Mouse (Mus musculus) heart, adult 2 months (tissue): ENCODE results near the gene Fam78a. TPM values are rescaled to one million over a fixed set of nuclear protein-coding genes. Genes with fewer than 3 reads are reported as not detected.

Source experiments
- DNase-seq, 2 experiments: peaks; one replicate each; pipeline ENCODE4 v3.0.0; 2021
- H3K27ac ChIP-seq: fragments of 200-600 bp; 2 replicates; pipeline ENCODE4 v1.8.1; 2022
- H3K27me3 ChIP-seq: fragments of 200-500 bp; 2 replicates; pipeline ENCODE4 v1.6.1; 2012; ENCODE audit warnings: mild to moderate bottlenecking, low read length, inconsistent platforms, mixed read lengths; ENCODE audit not compliant: control insufficient read depth, insufficient read depth
- H3K36me3 ChIP-seq: fragments of 200-500 bp; 2 replicates; pipeline ENCODE4 v1.6.1; 2012; ENCODE audit warnings: low read length, inconsistent platforms; ENCODE audit not compliant: control insufficient read depth, insufficient read depth
- H3K4me1 ChIP-seq: fragments of 200-500 bp; 2 replicates; pipeline ENCODE4 v1.6.1; 2011; ENCODE audit warnings: low read length; ENCODE audit not compliant: control insufficient read depth, insufficient read depth
- H3K4me3 ChIP-seq: fragments of 200-600 bp; 2 replicates; pipeline ENCODE4 v1.8.1; 2022
- H3K79me2 ChIP-seq: fragments of 200-500 bp; replicated peaks from 2 replicates; pipeline ENCODE4 v1.6.1; 2012; ENCODE audit warnings: mild to moderate bottlenecking, inconsistent platforms, low read length, moderate library complexity, mixed read lengths; ENCODE audit not compliant: control insufficient read depth, insufficient read depth
- H3K9ac ChIP-seq: fragments of 200-500 bp; 2 replicates; pipeline ENCODE4 v1.6.1; 2012; ENCODE audit warnings: low read depth, mild to moderate bottlenecking, control low read depth, inconsistent platforms, low read length, mixed read lengths
- CTCF ChIP-seq: fragments of 200-600 bp; IDR thresholded peaks from 2 replicates; pipeline ENCODE4 v1.8.1; 2022; ENCODE audit warnings: antibody characterized with exemption, mild to moderate bottlenecking, moderate library complexity
- EP300 ChIP-seq: fragments of 200-500 bp; IDR thresholded peaks from 2 replicates; pipeline ENCODE4 v1.6.1; 2011; ENCODE audit warnings: low read depth, low read length, control low read depth; ENCODE audit not compliant: insufficient read depth
- POLR2A ChIP-seq: fragments of 200-500 bp; IDR thresholded peaks from 2 replicates; pipeline ENCODE4 v1.6.1; 2011; ENCODE audit warnings: mild to moderate bottlenecking, low read depth, low read length, control low read depth; ENCODE audit not compliant: insufficient read depth
- WGBS: fragments of 180-500 bp; shearing (Covaris S2); methylation state at CpG from one replicate; pipeline ENCODE4 v1.1.7; 2018; 5-methylcytosine and 5-hydroxymethylcytosine counted together
- intact Hi-C: fragments of 180-260 bp; cut with DNase I; formaldehyde crosslinking; loops from one replicate; pipeline ENCODE4 v1.15.1; 2025
- polyA plus RNA-seq: library from polyadenylated mRNA; depleted of rRNA; stranded (reverse); fragments of >200 nt; gene quantifications from 2 replicates; pipeline ENCODE4 v1.2.3, GENCODE M21; 2012
- total RNA-seq, 2 experiments: library from RNA; stranded (reverse); gene quantifications; 2 replicates each; pipeline ENCODE4 v1.2.3; 2021

The Fam78a gene
- total and polyA plus RNA-seq, 3 experiments, result 15.9 to 19.1 (median 18.7) TPM

DNA sequence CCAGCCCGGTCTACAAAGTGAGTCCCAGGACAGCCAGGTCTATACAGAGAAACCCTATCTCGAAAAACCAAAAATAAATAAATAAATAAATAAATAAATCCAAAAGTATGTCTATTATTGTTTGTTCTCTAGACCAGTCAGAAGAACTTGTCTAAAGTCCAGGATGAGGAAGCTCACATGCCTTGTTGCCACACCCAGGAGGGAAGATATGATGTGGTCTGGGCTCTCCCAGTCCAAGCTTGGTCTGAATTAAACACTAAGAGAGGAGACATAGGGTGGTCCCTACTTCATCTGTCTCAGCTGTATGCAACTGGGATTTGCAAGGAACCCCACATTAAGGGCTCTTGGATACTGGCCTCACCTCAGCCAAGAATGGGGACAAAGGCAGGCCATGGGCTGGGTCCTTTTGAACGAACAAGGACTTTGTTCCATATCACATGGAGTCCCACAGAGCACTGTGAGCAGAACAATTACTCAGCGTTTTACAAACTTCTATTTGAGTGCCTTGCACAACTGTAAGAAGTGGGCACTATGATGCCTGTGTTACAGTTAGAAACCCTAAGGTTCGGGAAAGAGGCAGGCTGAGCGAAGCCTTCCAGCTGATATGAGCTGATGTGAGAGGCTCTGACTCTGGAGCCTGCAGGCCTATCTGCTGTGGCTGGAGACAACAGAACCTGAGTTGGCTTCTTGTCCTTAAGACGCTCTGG is 9.5 kb upstream of the Fam78a start:
- Histone ChIP-seq H3K27me3 (no peaks in the 10 kb centered on the region), H3K9ac (no peak overlapping the region), H3K27ac (no peak overlapping the region), H3K4me1 (peaks cover 4% of the 10 kb centered on the region), H3K79me2 (no peaks in the 10 kb centered on the region), H3K4me3 (no peak overlapping the region), H3K36me3 (no peaks in the 10 kb centered on the region; the same call in 1 of the 2 replicates)
- TF ChIP-seq EP300 (no peak), CTCF (no peak), POLR2A (no peak)
- no peak for DNase-seq
- intact Hi-C loops, result no loop called here
- 85% methylated on average over 7 of the region's 7 CpGs for WGBS

DNA sequence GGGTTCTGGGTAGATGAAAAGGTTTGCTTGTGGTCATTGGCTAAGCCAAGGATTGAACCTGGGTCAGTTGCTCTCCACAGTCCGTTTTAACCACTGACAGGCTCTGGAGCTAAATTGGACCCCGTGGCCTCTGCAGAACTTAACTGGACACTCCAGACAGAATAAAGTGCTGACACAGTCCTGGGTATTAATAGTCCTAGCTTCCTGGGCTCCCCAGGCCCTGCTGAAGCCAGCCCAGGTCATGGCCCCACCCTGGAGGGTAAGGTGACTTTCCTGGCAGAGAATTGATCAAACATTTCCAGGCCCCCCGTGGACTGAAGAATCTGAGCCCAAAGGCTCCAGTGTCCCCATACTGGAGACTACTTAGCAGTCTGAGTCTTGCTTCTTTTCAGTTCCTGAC is 7.3 kb upstream of the Fam78a start:
- 45% methylated on average over 3 of the region's 3 CpGs for WGBS
- DNase-seq, result no peak
- TF ChIP-seq CTCF (no peak), POLR2A (no peak), EP300 (no peak)

DNA sequence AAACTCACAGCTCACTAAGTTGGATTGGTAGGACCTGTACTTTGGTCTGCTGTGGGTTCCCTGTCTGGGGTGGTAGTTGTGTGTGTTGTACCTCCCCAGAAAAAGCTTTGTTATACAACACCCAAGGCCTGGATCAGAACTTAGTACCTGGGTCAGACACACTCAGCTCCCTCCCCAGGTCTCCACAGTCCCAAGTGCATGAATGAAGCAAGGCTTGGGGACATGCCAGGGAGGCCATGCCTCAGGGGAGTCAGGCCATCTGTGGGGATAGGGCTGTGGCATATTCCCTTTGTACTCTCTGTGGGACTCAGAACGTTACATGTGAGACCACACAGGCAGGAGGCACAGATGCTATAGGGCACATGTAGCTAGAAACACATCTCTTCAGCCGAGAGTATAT is 5.5 kb upstream of the Fam78a start:
- Histone ChIP-seq H3K27ac (no peak overlapping the region; the same call in 1 of the 2 replicates), H3K36me3 (no peaks in the 10 kb centered on the region), H3K4me1 (peaks cover 3% of the 10 kb centered on the region), H3K79me2 (no peaks in the 10 kb centered on the region), H3K9ac (no peak overlapping the region), H3K27me3 (no peaks in the 10 kb centered on the region), H3K4me3 (no peak overlapping the region)
- TF ChIP-seq EP300, result no peak
- TF ChIP-seq POLR2A, result no peak
- TF ChIP-seq CTCF, result no peak
- DNase-seq, result no peak
- 89% methylated on average over 2 of the region's 2 CpGs for WGBS
- intact Hi-C loops, result no loop called here

More for the DNA sequence above, 7.3 kb upstream of the Fam78a start:
- H3K4me3 ChIP-seq, result no peak overlapping the region
- no peaks in the 10 kb centered on the region for H3K27me3 ChIP-seq
- H3K9ac ChIP-seq, result no peak overlapping the region
- H3K27ac ChIP-seq, result peak overlapping the region; percentile 39
- peaks cover 6% of the 10 kb centered on the region for H3K4me1 ChIP-seq
- H3K36me3 ChIP-seq, result no peaks in the 10 kb centered on the region; the same call in 1 of the 2 replicates
- no peaks in the 10 kb centered on the region for H3K79me2 ChIP-seq
- intact Hi-C loops, result no loop called here

GRCm38 (mm10) chr2:32089606-32090005 is 4.9 kb upstream of the Fam78a start:
- TF ChIP-seq CTCF, result no peak
- no peak for TF ChIP-seq POLR2A
- no peak for TF ChIP-seq EP300
- H3K27me3 ChIP-seq, result no peaks in the 10 kb centered on the region
- H3K36me3 ChIP-seq, result no peaks in the 10 kb centered on the region
- H3K27ac ChIP-seq, result peak overlapping the region; percentile 75
- H3K4me1 ChIP-seq, result peaks cover 2% of the 10 kb centered on the region; the same call in 1 of the 2 replicates
- WGBS, result 59% methylated on average over 3 of the region's 3 CpGs
- intact Hi-C loops, result no loop called here
- H3K9ac ChIP-seq, result no peak overlapping the region
- no peak overlapping the region for H3K4me3 ChIP-seq
- H3K79me2 ChIP-seq, result no peaks in the 10 kb centered on the region
- DNase-seq, result peak in 1 of 2 experiments; percentile 36

DNA sequence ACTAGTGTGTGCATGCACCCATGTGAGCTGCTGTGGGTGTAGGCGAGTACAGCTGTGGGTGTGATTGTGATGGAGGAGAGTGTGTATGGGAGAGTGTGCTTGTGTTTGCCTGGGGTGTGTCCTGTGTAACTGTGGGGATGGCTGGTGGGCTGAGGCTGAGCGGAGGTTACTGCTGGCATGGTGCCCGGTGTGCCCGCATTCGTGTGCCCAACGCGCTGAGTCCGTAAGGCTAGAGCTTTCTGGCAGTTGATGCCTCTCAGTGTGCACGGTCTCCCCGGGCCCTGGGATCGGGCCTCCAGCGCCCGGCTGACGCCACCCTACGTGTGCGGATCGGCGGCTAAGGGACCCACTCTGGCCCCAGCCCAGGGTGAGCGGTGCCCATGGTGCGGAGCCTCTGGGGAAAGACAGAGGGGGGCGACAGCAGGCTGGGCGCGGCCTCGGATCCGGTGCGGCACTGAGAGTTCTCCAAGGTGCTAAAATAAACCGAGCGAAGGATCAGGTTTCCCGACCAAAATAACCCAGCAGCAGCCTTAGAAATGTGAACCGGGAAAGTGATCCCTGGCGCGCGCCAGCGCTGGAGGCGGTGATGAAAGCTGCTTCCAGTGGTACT is 3.8 kb upstream of the Fam78a start:
- Histone ChIP-seq H3K4me1 (peaks cover 2% of the 10 kb centered on the region; the same call in 1 of the 2 replicates), H3K36me3 (no peaks in the 10 kb centered on the region), H3K4me3 (peak overlapping the region; percentile 36), H3K9ac (peak overlapping the region; percentile 41), H3K27me3 (no peaks in the 10 kb centered on the region), H3K79me2 (no peaks in the 10 kb centered on the region), H3K27ac (peak overlapping the region; percentile 75)
- WGBS, result 7% methylated on average over 35 of the region's 35 CpGs
- intact Hi-C loops, result no loop called here
- peak; percentile 58 to 73 for DNase-seq
- peak; percentile 12; the same call in 1 of the 2 replicates for TF ChIP-seq POLR2A
- peak; percentile 8; the same call in 1 of the 2 replicates for TF ChIP-seq CTCF
- no peak for TF ChIP-seq EP300

GRCm38 (mm10) chr2:32087606-32088005 is 2.9 kb upstream of the Fam78a start:
- Histone ChIP-seq H3K4me1 (peaks cover 2% of the 10 kb centered on the region; the same call in 1 of the 2 replicates), H3K4me3 (no peak overlapping the region), H3K36me3 (no peaks in the 10 kb centered on the region), H3K27me3 (no peaks in the 10 kb centered on the region), H3K27ac (peak overlapping the region; percentile 9; the same call in 1 of the 2 replicates), H3K79me2 (no peaks in the 10 kb centered on the region), H3K9ac (no peak overlapping the region)
- DNase-seq, result no peak
- no peak for TF ChIP-seq POLR2A
- no peak for TF ChIP-seq CTCF
- TF ChIP-seq EP300, result no peak
- 60% methylated on average over 4 of the region's 4 CpGs for WGBS
- intact Hi-C loops, result no loop called here
